Mouse (Mus musculus) kidney, adult 8-10 months (tissue): Measurements from ENCODE around the gene Flt1.
"Not testable (repeated sequence)": the region's sequence is repeated elsewhere in the genome, so short reads cannot be mapped to it uniquely, and the experiment has no call there.

Experiments
- DNase-seq, 2 experiments: peaks; one replicate each; pipeline ENCODE4 v3.0.0; 2022

The Flt1 gene

GRCm38 (mm10) chr5:147601460-147602360, 124.1 kb downstream of the Flt1 start:
- no peak for DNase-seq

- no peak for DNase-seq
Measured at GRCm38 (mm10) chr5:147597825-147598224, 128.0 kb downstream of the Flt1 start.

- DNase-seq: peak; percentile 18 to 19
Measured at GRCm38 (mm10) chr5:147589814-147590213, 136.0 kb downstream of the Flt1 start.

- DNase-seq: no peak
Measured at GRCm38 (mm10) chr5:147585070-147585469, 140.7 kb downstream of the Flt1 start.

- peak; percentile 31 to 45 for DNase-seq
Measured at GRCm38 (mm10) chr5:147584648-147585047, 141.2 kb downstream of the Flt1 start.

GRCm38 (mm10) chr5:147583702-147584298, 142.0 kb downstream of the Flt1 start:
- peak; percentile 58 to 81 for DNase-seq

DNA sequence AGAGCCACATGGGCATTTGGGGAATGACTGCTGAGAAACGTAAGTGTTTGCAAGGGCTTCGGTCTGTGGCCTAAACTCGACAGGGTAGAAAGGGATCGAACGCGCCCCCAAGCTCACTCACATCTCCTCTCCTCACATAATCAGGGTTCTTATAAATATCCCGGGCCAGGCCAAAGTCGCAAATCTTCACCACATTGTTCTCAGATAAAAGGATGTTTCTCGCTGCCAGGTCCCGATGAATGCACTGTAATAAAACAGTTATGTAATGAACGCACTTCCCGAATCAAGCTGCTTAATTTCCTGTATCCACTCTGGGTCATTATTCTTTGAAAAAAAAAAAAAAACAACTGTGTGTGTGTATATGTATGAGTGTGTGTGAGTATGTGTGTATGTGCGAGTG, 145.6 kb downstream of the Flt1 start:
- DNase-seq: peak; percentile 29 to 32

DNA sequence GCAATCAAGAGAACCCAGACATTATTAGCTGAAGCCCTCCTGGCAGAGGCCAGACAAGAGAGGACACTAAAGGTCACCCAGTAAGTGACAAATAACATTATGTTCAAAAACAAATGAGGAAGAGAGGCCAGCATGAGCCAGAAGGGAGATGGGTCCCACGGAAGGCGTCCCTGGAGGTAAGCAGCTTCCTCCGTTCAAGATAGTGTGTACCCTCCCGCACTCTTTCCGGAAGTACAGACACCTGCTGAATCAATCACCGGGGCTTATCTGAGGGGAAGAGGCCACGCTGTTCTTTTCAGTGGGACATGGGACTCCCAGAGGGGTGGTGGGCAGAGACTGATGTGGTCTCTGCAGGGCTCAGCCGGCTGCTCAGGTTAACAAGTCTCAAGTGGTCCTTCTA, 146.1 kb downstream of the Flt1 start:
- peak in 1 of 2 experiments; percentile 19 for DNase-seq

- DNase-seq: no peak
Measured at GRCm38 (mm10) chr5:147579148-147579547, 146.7 kb downstream of the Flt1 start.

DNA sequence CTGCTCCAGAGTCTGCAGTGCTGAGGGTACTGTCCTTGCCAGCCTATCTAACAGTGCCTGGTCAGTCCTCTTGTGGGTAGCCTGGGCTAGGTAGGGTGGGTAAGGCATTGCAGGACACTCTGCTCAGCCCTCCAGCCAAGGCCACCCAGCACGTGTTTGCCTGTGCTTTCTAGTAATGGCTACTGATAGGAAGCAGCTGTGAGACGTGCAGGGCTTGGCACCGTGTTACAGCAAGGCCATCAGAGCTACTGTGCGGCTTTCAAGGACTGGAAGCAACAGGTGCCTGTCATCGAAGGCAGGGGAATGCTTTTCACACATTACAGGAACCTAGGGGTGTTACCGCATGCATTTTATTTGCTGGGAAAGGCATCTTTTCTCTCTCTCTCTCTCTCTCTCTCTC, 148.8 kb downstream of the Flt1 start:
- no peak for DNase-seq

DNA sequence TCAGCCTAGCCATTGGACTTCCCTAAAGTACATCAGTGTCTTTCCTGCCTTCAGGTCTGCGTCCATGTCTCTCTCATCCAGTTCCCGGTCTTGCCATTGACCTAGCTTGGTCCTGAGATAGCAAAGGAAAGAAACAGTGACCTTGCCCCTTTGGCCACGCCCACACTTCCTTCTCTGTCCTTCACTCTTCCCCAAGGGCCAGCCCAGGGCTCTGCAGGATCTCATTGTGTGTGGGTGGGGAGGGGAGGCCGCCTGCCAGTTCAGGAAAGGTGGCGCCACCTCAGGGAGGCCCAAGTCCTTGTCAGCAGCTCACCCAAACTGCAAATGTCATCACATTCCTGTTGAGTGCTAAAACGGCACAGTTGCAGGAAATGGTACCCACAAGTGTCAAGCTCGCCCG, 151.3 kb downstream of the Flt1 start:
- peak; percentile 62 to 72 for DNase-seq

DNA sequence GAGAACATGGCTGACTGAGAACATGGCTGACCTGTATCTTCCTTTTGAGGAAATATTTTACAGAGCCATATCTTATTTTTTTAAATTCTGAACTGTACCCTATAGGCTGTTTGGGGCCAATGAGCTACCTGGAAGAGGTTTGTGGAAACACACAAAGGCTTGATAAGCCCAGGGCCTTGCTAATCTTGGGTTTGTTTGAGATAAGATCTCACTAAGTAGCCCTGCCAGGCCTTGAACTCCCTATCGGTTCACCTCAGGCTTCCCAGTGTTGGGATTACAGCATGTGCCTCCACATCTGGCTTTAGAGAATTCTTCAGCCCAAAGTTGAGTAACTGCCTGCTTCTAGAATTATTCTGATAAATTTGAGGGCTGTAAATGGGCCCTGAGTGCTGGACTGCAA, 152.3 kb downstream of the Flt1 start:
- no peak for DNase-seq

DNA sequence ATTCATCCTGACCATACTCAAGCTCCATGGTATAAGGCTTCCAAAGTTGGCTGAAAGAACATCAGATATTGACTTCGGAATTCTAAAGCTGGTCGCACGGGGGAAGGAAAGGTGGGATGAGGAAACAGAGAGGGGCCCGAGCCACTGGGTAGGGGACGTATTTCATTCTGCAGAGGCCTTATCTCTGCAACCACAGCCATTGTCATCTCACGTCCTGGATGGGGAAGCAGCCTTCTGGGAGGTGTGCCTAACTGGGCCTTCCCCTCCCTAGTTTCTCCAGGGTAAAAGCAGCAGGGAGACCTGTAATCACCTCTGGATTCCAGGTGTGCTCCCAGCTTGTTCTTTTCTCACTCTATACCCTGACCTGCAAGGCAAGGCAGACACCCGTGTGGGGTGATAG, 153.1 kb downstream of the Flt1 start:
- DNase-seq: no peak

- DNase-seq: no peak
Measured at GRCm38 (mm10) chr5:147566335-147566734, 159.5 kb downstream of the Flt1 start.

GRCm38 (mm10) chr5:147565444-147565843, 160.4 kb downstream of the Flt1 start:
- DNase-seq: no peak

DNA sequence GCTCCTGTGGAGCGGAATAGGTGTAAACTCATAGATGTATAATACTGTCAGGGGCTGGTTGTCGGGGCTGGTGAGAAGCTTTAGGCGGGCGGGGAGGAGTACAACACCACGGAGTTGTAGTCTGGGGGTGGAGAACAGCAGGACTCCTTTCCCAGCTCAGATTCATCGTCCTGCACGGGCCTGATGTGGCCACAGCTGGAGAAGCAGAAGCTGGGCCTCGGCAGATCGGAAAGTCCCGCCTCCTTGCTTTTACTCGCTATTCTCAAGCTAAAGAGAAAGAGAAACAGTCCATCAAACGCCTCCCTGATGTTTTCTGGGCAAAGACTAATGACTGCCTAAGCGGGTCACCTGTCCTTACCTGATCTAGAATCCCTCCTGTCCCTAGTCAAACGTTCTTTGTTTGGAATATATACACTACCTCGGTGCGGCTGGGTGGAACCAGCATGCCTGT, 161.6 kb downstream of the Flt1 start:
- DNase-seq: no peak

DNA sequence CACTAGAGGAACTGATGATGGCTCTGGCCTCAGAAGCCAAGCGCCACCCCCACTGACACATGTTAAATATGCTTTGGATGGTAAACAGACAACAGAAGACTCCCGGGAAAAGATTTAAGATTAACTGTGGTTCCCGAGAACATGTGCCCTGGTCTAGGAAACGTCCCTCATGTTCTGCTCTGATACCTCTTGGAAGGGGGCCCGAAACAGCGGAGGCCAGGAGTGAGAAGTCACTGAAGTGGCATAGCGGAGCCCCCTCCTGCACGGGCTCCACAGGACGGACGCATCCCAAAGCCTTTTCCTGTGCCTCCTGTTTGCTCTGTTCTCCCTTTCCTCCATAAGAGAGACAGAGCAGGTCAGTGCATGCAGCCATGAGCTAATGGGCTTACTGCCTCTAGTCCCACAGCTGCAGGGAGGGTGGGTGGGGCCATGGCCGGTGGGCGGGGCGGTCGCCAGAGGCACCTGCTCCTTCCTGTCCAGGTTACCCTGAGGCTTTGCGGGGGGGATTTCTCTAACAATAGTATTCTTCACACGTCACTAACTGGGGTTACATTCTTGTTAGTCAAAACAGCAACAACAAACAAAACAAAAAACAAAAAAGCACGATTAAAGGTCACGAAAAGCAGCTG, 162.2 kb downstream of the Flt1 start:
- DNase-seq: peak in 1 of 2 experiments; percentile 61

DNA sequence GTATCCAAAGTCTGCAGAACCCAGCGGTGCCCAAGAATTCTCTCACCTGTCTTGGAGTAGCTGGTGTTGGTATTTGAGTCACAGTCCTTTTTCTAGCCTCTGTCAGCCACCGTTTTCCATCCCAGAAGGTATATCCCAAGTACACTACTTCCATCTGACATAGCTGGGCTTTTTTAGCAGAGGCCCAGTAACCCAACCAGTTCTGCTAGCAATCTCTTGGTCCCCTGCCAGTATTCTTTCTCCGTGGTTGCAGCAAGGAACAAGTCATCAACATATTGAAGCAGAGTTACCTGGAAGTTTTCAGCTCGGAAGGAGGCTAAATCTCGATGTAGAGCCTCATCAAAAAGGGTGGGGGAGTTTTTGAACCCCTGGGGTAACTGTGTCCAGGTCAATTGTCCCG, 168.2 kb downstream of the Flt1 start:
- not testable (repeated sequence) for DNase-seq

DNA sequence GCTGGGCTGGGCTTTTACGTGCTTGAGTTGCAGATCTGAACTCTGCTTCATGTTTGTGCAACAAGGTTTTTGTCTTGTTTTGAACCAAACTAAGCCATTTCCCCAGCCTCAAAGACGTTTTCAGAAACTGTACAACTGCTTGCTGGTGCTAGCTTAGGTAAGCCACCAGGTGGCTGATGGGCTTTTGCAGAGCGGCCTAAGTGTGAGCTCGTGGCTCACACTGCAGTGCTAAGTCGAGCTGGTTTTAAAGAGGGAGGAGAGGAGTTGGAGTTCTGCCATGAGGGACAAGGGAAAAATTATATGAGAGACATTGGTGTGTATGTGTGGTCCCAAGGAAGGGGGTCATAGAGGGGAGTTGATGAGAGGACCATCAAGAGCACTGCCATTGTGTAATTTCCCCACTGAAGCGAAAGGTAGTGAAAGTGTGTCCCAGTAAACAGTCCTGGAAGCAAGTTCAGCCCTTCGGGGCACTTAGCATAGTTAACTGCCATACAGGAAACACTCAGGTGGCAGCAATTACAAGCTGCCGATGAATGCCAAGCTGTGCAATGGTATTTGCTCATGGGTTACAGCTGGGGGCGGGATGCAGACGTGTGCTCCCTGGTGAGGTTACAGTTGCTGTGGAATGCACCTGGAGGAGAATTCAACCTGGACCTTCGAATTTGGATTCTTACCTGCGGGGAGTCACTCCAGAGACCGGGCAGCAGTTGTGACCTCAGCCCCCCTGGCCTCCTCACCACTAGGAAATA, 173.8 kb downstream of the Flt1 start:
- DNase-seq: peak in 1 of 2 experiments; percentile 67

GRCm38 (mm10) chr5:147549016-147549755, 176.6 kb downstream of the Flt1 start:
- peak; percentile 43 to 48 for DNase-seq

- DNase-seq: no peak
Measured at GRCm38 (mm10) chr5:147545731-147546241, 180.0 kb downstream of the Flt1 start.

GRCm38 (mm10) chr5:147542291-147542690, 183.5 kb downstream of the Flt1 start:
- no peak for DNase-seq
